Mouse (Mus musculus) lung, postnatal 0 days (tissue): ENCODE measurements around the gene Kdm1b.

ENCODE experiments used
- CTCF ChIP-seq: IDR thresholded peaks from 2 replicates; pipeline ENCODE4 v1.5.1; 2016; ENCODE audit warnings: antibody characterized with exemption, mild to moderate bottlenecking
- EP300 ChIP-seq: IDR thresholded peaks from 2 replicates; pipeline ENCODE4 v1.6.1; 2016; ENCODE audit warnings: antibody characterized with exemption, mild to moderate bottlenecking, control low read depth

GRCm38 (mm10) chr13:47044617-47044947 is 1.3 kb downstream of the Kdm1b start, which contains the start of gene Tpmt:
- TF ChIP-seq CTCF = no peak
- no peak for TF ChIP-seq EP300
